ENCODE assay signal across 13 mouse cellular contexts in the genomic region with DNA sequence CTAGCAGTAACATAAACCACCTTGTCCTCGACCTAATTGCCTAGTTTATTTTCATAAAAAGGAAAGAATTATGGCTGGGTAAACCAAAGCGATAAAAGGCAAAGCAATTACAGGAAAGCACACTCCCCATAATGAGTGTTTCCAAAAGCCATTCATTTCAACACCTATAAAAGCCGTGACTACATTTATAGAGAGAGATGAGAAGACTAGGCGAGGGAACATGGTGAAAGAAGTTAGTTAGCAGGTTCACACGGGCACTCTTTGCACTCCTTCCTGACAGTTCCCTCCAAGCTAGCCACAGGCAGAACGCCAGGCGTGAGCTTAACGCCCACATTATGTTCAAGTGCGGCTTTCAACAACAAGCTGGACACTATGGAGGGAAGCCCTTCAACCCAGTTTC.
"Had no signal": no experiment of that assay in that cellular context is flagged by ENCODE, and none has a peak within 500 bp of the region (broad histone marks: within the 10 kb centered on the region; RNA-seq: fewer than 3 reads in every experiment).

No protein-coding gene starts in this region.

- H3K4me2 ChIP-seq: midbrain, embryonic 12.5 days; neural tube, embryonic 13.5 days had no signal

- H3K9me3 ChIP-seq: midbrain, embryonic 12.5 days; neural tube, embryonic 13.5 days had no signal

- DNase-seq: left cerebral cortex, postnatal 4 days; liver; lung, adult 18-20 months; retina, postnatal 1 day; right cerebral cortex, postnatal 4 days; spleen, adult 18-20 months; thymus, adult 2 months; thymus, postnatal 25 days had no signal

- H3K4me3 ChIP-seq: midbrain, embryonic 12.5 days; neural tube, embryonic 13.5 days had no signal

- H3K9ac ChIP-seq: liver, embryonic 14.5 days; midbrain, embryonic 12.5 days; neural tube, embryonic 13.5 days had no signal

- H3K27me3 ChIP-seq: midbrain, embryonic 12.5 days; neural tube, embryonic 13.5 days had no signal

- ATAC-seq: intestine, postnatal 0 days; midbrain, embryonic 16.5 days had no signal

- H3K36me3 ChIP-seq: midbrain, embryonic 12.5 days; neural tube, embryonic 13.5 days had no signal

- H3K27ac ChIP-seq: liver, embryonic 14.5 days; midbrain, embryonic 12.5 days; neural tube, embryonic 13.5 days had no signal

- H3K4me1 ChIP-seq: midbrain, embryonic 12.5 days; neural tube, embryonic 13.5 days had no signal
